Mouse (Mus musculus): ENCODE measurements at regions not wholly inside any gene's neighbourhood (a gene's known extent, or its start where the extent isn't known, plus 50 kb on each side); places are given as distances from the start of the nearest gene placed in this dataset.

GRCm38 (mm10) chr12:58743800-58744199 lies 268.0 kb downstream of the Sec23a start:
- peak; percentile 17 to 34 for DNase-seq (ENCODE audit: low spot score in 2 of 2)

- DNase-seq (ENCODE audit: low spot score in 2 of 2), result no peak
These were observed 283.7 kb downstream of the Sec23a start for GRCm38 (mm10) chr12:58728094-58728493.

- no peak for DNase-seq (ENCODE audit: low spot score in 2 of 2)
These were observed 284.3 kb downstream of the Sec23a start for GRCm38 (mm10) chr12:58727547-58727946.

- no peak for DNase-seq (ENCODE audit: low spot score in 2 of 2)
These were observed 293.9 kb downstream of the Sec23a start for GRCm38 (mm10) chr12:58717908-58718307.

GRCm38 (mm10) chr12:58714207-58714606 lies 297.6 kb downstream of the Sec23a start:
- DNase-seq (ENCODE audit: low spot score in 2 of 2), result no peak

GRCm38 (mm10) chr12:58695680-58696079 lies 316.1 kb downstream of the Sec23a start:
- peak; percentile 3 to 7 for DNase-seq (ENCODE audit: low spot score in 2 of 2)

GRCm38 (mm10) chr12:58669914-58670635 lies 341.7 kb downstream of the Sec23a start:
- DNase-seq (ENCODE audit: low spot score in 2 of 2), result no peak

GRCm38 (mm10) chr12:58654530-58655056 lies 357.2 kb downstream of the Sec23a start:
- DNase-seq (ENCODE audit: low spot score in 2 of 2), result peak in 1 of 2 experiments; percentile 54

GRCm38 (mm10) chr12:58653751-58654150 lies 358.1 kb downstream of the Sec23a start:
- no peak for DNase-seq (ENCODE audit: low spot score in 2 of 2)

- DNase-seq (ENCODE audit: low spot score in 2 of 2), result no peak
These were observed 358.6 kb downstream of the Sec23a start for GRCm38 (mm10) chr12:58653222-58653621.

GRCm38 (mm10) chr12:58652701-58653100 lies 359.1 kb downstream of the Sec23a start:
- DNase-seq (ENCODE audit: low spot score in 2 of 2), result no peak

- DNase-seq (ENCODE audit: low spot score in 2 of 2), result no peak
These were observed 363.5 kb downstream of the Sec23a start for GRCm38 (mm10) chr12:58648322-58648721.

GRCm38 (mm10) chr12:58643843-58644242 lies 368.0 kb downstream of the Sec23a start:
- no peak for DNase-seq (ENCODE audit: low spot score in 2 of 2)

GRCm38 (mm10) chr12:58639478-58639877 lies 370.4 kb upstream of the Clec14a start:
- no peak for DNase-seq (ENCODE audit: low spot score in 2 of 2)

- no peak for DNase-seq (ENCODE audit: low spot score in 2 of 2)
These were observed 369.2 kb upstream of the Clec14a start for GRCm38 (mm10) chr12:58638260-58638659.

GRCm38 (mm10) chr12:58632529-58632928 lies 363.4 kb upstream of the Clec14a start:
- DNase-seq (ENCODE audit: low spot score in 2 of 2), result no peak

GRCm38 (mm10) chr12:58628817-58629216 lies 359.7 kb upstream of the Clec14a start:
- DNase-seq (ENCODE audit: low spot score in 2 of 2), result no peak

GRCm38 (mm10) chr12:58625144-58625543 lies 356.1 kb upstream of the Clec14a start:
- no peak for DNase-seq (ENCODE audit: low spot score in 2 of 2)

- DNase-seq (ENCODE audit: low spot score in 2 of 2), result no peak
These were observed 350.6 kb upstream of the Clec14a start for GRCm38 (mm10) chr12:58619508-58620310.

GRCm38 (mm10) chr12:58594781-58595180 lies 325.7 kb upstream of the Clec14a start:
- no peak for DNase-seq (ENCODE audit: low spot score in 2 of 2)

- no peak for DNase-seq (ENCODE audit: low spot score in 2 of 2)
These were observed 322.4 kb upstream of the Clec14a start for GRCm38 (mm10) chr12:58591480-58591829.

GRCm38 (mm10) chr12:58590547-58591479 lies 321.7 kb upstream of the Clec14a start:
- DNase-seq (ENCODE audit: low spot score in 2 of 2), result no peak

Data from right cerebral cortex, adult 2 months (tissue).